Mouse (Mus musculus) E14TG2a.4 (cell line): ENCODE data around the gene Atxn2l.

ENCODE experiments used
- CTCF ChIP-seq: conservative IDR thresholded peaks from 2 replicates; pipeline ENCODE4 v1.5.1; 2014; ENCODE audit warnings: low read length
- NANOG ChIP-seq: IDR thresholded peaks from 2 replicates; pipeline ENCODE4 v1.6.1; 2014; ENCODE audit warnings: borderline replicate concordance, low read length, mixed read lengths

- TF ChIP-seq CTCF (no peak), NANOG (no peak)
Observed at GRCm38 (mm10) chr7:126523316-126523715, 20.1 kb upstream of the Atxn2l start.
